Mouse (Mus musculus): ENCODE data around the gene Gar1.

DNA sequence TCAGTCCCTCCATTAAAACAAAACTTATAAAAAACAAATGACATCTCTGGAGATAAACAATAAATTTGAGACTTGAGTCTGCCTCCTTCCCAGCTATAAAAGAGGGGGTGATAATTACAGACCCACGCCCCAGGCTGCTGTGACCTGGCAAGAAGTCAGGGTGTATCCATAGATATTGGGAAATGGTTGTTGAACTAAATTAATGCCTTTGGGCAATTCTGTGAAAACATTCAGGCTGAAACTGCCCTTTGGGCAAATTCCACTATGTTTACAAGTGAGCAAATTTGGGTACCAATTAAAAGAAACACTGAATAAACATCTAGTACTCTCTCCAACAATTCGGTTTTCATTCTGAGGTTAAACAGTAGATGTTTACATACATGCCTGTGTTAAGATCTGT is 32.2 kb downstream of the Gar1 start:
- TF ChIP-seq CTCF (IDR thresholded peaks at IDR 0.05; ENCODE audit: control insufficient read depth, insufficient read depth, insufficient replicate concordance, low read depth, low read length) (no peak), POLR2A (IDR thresholded peaks at IDR 0.05; ENCODE audit: control insufficient read depth, low read depth, low read length) (no peak)
